Mouse (Mus musculus) monocyte, adult 5-6 weeks (primary cell): ENCODE data around the gene Slc7a11. TPM values are rescaled to one million over a fixed set of nuclear protein-coding genes. Genes with fewer than 3 reads are reported as not detected.

Source experiments
- ATAC-seq: fragments of 153-309, 156-312 bp; replicated peaks from 2 replicates; pipeline ENCODE4 v1.8.0; 2017; ENCODE audit warnings: mild to moderate bottlenecking; ENCODE audit not compliant: low TSS enrichment, insufficient number of reproducible peaks, severe bottlenecking, poor library complexity, low FRiP score
- total RNA-seq: library from RNA; stranded (forward); fragments of 200-1000, 200-491, 200-594 nt; gene quantifications from 3 replicates; pipeline ENCODE4 v1.2.3, GENCODE M21; 2017

Gene Slc7a11
- 6.0 to 12.4 TPM (median 9.0 TPM) in 3 replicates for total RNA-seq

DNA sequence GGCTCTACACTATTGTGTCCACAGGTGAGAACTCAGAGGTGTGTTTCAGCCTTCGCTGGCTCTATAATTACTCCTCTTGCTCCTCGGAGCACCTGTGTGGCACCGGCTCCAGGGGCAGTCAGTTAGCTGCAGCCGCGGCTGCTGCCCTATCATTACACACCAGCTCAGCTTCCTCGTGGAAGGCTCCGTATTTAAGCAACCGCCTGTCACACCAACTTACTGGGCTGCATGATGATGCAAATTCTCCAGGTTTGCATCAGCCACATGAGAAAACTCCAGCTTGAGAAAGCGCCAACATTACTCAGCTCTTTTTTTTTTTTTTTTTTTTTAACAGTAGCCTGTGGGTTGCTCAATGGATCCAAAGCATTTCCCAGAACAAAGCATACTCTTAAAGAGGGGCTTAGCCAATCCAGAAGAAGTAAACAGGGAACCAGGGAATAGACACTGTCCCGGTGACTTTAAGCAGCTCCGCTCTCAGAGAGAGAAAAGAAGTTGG, at the start of gene Slc7a11:
Gene Slc7a11, minus strand, starts transcription at position 194 of the 496 bp plus-strand sequence.
- ATAC-seq, result peak; percentile 83

DNA sequence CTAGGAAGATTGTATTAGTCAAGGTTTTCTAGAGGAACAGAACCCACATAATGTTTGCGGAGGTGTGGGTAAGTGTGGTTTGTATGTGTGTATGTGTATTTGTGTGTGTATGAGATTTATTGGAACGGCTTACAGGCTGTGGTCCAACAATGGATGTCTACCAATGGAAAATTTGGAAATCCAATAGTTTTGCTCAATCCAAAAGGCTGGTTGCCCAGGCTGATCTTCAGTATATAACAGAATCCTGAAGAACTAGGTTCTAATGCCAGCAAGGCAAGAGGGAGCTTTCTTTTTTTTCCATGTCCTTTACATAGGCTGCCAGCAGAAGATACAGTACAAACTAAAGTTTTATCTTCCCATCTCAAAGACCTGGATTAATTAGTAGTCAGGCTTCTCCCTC, 48.3 kb upstream of the Slc7a11 start:
- no peak for ATAC-seq

DNA sequence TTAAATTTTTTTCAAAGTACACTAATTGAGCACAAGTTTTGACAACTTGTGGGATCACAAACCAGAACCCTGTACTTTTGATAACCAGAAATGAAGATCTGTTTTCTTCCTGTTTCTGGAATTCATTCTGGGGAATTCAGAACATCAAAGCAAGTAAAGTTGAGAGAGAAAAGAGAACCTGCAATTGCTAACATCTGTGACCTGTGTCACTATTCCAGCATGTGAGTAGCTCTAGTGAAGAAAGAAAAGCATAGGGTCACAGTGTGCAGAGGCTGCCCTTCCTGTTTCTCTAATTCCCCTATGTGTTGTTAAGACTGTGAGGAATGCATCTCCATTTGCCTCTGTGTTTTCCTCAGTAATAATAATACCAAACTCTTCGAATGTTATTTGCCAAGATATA, 40.7 kb upstream of the Slc7a11 start:
- no peak for ATAC-seq

DNA sequence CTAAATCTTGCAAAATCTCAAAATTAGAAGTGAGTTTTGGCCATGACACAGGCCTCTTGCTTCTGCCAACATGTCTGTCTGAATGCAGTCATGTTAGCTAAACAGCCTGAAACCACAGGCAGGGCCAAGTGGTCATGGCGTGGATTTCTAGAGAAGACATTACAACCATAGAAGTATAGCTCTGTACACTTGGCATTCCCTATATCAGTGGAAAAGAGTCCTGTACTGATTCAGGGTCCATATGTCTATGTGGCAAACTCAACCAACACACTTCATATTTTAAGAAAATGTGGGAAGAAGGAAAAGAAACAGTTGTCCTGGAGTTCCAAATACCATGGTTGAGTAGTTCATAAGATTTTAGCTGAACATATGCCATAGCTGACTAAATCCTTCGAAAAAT, 18.8 kb upstream of the Slc7a11 start:
- ATAC-seq, result no peak

DNA sequence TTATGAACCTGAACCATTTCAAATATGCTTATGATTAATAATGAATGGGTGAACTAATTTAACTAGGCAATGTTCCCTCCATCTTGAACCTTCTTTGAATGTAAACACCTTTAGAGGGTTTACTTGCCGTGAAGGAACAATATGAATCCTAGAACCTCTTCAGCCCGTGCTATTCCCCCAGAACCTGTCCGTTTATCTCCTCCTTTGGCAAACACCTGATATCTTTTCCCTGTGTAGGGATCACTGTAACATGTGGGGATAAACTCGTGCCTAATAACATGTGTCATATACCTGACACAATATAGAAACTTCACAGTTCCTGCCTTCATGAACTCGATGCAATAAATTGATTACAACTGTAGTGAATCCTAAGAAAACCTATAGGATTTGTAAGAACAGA, 13.7 kb upstream of the Slc7a11 start:
- no peak for ATAC-seq

DNA sequence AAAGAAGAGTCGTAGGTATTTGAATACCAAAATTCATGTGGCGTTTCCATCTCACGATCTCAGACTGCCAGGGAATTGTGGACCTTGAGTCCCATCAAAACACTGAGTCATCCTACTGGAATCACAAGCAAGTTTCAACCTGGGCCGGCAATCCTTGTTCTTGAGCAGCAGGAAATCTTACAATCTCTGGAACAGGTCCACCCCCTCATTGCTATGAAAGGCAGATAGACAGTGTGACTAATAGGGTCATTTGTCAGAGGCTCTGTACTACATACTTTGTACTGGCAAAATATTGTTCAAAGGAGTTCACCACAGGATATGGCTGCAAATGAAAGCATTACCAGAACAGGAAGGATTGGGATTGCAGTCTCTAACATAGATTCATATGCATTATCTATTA, 13.2 kb upstream of the Slc7a11 start:
- ATAC-seq, result no peak

DNA sequence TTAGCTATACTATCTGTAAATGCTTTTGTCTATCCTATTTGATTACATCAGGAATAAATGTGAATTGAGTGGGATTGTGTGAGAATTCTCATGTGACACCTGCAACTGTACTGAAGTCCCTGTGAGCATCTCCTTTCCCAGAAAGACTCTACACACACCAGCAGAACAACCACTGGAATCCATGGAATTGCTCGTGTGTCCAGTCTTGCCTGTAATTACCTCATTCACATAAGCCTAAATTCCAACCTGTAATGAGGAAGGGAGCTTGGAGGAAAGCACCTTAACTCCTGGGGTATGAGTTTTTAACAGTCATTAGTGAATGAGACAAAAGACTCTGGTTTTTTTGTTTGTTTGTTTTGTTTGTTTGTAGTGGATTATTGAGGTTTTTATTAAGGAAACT, 12.6 kb upstream of the Slc7a11 start:
- no peak for ATAC-seq

DNA sequence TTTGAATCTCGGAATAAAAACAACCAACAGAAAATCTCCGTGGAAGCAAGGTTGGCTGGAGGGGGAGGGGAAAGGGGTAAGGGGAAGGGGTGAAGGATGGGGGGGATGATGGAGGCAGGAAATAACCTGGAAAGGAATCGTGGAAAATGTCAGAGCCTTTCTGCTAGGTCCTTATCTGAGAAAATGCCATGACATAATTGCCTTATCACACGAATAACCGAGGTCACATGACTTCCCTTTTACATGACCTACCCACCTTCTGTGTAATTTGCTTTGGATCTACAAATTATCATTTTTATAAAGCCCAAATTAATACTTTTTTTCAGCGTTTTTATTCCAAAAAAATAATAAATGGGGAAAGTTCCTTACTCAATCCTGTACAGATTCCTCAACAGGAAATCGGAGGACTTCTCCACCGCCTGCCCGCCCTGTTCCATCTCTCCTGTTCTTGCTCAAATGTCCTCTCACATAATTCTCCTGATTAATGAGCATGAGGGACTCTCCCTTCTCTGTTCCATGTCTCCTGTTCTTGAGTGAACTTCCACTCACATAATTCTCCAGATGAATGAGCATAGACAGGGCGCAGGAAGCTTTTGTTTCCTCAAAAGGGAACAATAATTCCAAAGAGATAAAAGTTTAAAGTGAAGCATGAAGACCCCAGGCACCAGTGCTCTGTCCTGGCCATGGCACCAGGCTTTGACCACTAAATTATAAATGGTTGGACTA, 1.8 kb upstream of the Slc7a11 start:
- no peak for ATAC-seq

DNA sequence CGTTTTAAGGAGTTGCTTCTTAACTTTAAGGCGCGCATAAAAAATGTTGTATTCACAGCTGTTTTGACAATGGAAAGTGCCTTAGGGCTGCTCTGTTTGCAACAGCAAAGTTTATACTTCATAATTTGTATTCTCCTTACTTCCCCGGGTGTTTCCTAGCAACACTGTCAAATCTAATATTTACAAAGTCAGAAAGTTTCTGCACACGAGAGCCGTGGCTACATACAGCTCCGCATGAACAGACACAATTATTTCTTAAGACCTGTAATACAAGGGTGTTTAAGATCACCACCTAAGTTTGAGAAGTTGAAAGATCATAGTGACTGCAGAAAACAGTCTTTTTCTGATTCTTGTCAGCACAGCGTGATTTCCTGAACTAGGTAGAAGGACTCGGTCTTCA, 528 bp upstream of the Slc7a11 start:
- 0 out of 2 replicates have a peak, but pooled peaks have one; percentile 16 for ATAC-seq

DNA sequence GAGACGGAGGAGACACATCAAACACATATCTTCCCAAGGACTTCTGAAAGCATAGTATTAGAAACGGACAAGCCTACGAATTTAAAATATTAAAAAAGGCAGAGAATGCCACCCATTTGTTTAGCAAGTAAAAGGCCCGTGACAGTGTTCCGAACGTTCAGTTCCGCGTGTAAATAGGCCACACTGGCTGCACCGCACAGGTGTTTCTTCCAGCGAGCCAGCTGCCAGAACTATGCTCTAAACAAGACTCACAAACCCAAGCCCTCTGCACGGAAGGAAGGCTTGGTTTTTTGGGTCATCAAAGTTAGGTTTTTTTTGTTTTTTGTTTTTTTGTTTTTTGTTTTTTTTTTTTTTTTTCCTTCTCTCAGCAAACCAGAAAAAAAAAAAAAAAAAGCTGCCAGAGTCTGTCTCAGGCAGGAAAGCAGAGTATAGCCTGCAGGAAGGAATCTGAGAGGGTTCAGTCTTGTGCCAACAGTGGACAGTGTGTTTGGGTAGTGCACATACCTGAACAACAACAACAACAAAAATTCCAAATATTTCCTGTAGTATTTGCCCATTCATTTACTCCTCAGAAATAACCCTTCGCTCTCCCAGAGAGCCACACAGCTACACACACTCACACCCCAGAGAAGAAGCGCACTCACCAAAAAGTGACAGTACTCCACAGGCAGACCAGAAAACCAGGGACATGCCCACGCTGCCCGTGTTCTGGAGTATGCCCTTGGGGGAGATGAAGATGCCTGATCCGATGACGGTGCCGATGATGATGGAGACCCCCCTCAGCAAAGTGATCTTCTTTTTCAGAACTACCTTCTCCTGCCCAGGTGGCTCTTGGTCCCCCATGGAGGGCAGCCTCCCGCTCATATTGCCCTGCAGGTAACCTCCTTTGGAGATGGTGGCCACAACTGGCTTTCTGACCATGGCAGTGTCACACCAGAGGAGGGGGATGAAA, 797 bp downstream of the Slc7a11 start:
- ATAC-seq, result no peak

DNA sequence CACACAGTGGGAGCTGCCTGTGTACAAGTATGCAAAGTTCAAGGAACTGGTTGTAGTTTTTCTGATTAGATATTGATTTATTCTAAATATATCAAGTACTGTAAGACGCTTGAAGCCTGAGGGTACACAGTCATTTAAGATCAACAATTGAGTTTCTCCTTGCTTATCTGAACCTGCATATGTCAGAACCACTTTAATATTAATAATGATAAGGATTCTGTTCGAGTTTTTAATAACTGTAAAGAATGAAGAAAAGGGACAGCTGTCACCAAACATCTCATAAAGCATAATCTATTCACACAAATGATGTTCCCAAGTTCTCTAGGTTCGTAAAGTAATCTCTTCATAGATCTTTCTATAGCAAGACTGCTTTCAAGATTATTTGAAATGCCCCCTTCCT, 2.1 kb downstream of the Slc7a11 start:
- ATAC-seq, result no peak

DNA sequence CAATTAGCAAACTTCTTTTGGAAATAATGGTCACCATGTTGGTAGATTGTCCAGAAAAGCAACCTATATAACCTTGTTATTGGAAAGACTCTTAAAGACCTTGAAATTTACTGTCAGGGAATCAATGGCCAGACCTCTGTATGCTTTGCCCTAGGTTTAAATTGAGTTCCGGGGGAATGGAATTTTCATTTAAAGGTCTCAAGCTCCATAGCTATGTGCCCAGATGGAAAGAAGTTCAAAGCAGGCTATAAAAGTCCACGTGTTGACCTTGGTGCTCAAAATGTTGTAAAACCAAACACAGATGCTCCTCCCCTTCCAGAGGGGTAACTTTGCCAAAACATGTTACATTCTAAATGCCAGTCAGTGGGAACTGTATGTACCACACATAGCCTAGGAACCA, 3.0 kb downstream of the Slc7a11 start:
- ATAC-seq, result no peak

DNA sequence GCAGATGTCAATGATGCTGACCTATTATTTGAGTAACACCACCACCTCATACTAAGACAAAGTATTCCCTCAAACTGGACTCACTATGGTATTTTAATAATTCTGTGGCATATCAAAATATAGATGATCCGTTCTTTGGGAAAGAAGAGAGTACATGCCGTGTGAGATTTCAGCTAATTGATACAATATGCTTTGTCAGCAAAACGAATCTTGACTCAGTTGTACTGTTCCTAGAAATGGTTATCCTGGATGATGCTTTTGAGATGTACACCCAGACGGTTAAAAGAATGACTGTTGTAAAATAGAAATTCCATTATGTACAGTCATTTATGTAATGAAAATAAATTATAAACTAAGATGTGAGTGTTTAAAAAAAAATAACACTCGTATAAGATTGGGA, 4.0 kb downstream of the Slc7a11 start:
- no peak for ATAC-seq

DNA sequence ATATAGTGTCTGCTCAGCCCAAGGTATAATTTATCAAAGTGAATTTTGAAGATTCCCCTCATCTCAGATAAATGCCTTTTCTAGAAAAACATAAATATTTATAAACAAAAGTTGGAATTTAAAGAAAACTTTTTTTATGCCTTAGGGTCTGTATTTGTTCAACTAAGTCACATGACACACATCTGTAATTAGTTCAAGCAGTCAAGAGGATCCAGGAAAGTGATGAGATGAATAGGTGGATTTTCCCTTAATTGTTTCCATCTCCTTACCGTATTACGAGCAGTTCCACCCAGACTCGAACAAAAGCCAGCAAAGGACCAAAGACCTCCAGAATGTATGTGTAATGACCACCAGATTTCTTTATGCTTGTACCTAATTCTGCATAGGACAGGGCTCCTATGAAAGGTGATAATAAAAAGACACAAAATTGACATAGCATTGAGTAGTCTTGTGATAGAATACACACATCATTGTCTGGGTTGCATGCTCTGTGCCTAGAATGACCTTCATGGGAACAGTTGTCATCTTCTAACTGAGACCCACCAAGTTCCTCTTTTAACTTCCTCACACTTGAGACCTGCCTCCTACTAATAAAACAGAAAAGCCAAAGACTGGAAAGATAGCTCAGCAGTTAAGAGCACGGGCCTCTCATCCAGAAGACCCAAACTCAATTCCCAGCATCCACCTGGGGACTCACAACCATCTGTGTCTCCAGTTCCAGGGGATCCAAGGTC, 4.7 kb downstream of the Slc7a11 start:
- peak; percentile 74 for ATAC-seq

DNA sequence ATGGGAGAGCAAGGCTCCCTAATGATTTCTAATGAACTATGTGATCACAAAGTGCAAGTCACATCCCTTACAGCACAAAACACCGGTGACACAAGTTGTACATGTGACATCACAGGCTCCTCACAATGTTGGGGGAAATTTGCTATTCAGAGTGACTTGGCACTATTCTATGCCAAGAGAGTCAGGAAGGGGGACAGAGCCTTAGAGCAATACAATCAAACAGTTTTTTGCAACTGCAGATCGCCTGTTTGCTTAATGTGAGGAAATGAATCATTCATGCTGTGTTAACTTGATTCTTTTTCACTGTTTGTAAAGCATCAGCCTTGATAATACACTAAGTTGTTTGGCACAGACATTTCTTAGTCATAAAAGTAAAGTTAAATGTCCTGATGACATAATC, 5.3 kb downstream of the Slc7a11 start:
- peak; percentile 82 for ATAC-seq

DNA sequence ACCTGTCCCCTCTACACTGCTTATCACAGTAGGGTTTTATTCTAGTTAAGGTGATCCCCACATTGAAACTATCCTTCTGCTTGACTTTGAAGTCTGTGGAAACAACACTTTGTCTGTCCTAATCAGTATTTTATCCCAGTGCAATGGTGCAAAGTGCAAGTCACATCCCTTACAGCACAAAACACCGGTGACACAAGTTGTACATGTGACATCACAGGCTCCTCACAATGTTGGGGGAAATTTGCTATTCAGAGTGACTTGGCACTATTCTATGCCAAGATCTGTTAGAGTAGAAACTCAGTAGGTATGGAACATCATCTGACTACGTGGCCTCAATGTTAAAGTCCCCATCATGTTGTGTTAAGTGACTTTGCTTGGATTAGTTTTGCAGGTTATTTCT, 7.0 kb downstream of the Slc7a11 start:
- peak; percentile 73; the same call in 1 of the 2 replicates for ATAC-seq

DNA sequence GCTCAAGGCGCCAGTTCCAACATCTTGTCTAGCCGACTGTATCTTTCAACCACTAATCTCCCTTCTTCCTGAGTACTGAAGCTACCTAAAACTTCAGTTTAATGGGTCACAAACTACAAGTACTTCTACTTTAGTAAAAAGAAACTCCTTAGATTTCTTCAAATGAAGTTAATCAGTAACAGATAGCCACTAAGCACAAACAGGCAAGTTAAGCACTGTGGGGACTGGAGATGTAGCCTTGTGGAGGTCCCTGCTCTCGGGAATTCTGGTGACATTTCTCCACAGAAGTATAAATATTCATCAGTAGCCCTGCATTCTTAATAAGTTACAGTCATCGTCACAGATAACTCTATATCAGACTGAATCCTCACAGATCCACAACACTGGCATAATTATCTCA, 9.6 kb downstream of the Slc7a11 start:
- no peak for ATAC-seq

DNA sequence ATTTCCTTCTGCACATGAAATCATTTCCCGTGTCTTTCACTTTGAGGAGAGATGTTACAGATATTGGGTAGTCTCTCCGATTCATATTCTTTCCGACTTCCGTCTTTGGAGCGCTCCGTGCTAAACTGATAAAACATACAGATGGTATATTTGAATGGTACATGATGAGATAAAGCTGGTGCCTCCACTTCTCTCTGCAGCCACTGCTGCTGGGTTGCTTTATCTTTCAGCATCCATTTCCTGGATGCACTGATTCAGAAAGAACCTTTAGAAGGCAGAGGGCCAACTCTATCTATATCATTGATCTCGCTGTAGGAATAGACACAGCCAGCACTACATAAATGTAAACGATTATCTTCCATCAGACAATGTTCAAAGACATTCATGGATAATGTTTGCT, 12.6 kb downstream of the Slc7a11 start:
- no peak for ATAC-seq
